Comparison of ENCODE assay signal across 36 mouse cellular contexts in genomic region chr7:66005066-66005465, GRCm38 (mm10). TPM values are rescaled to one million over a fixed set of nuclear protein-coding genes. Genes with fewer than 3 reads are reported as not detected.
DNase-seq lines count a peak whose midpoint lies in the region; ATAC-seq and TF ChIP-seq lines count a peak whose summit lies in the region.
"Had no signal": no experiment of that assay in that cellular context is flagged by ENCODE, and none has a peak within 500 bp of the region (broad histone marks: within the 10 kb centered on the region; RNA-seq: fewer than 3 reads in every experiment).

No protein-coding gene starts in this region.

- ATAC-seq in liver, postnatal 0 days = no peak; the same call in 1 of the 2 replicates
- ATAC-seq in midbrain, embryonic 11.5 days (ENCODE audit: low FRiP score) = no peak
- no peak for ATAC-seq in midbrain, embryonic 16.5 days
- no peak for ATAC-seq in midbrain, embryonic 15.5 days (replicated peaks)
- ATAC-seq: forebrain, embryonic 14.5 days; forebrain, postnatal 0 days; Patski had no signal

- no peaks in the 10 kb centered on the region for H3K9me3 ChIP-seq in liver, postnatal 0 days (ENCODE audit: low read length)
- H3K9me3 ChIP-seq in midbrain, embryonic 11.5 days (ENCODE audit: control insufficient read depth, low read length) = no peaks in the 10 kb centered on the region
- no peaks in the 10 kb centered on the region for H3K9me3 ChIP-seq in midbrain, embryonic 16.5 days (replicated peaks; ENCODE audit: control insufficient read depth, low read length, poor library complexity, severe bottlenecking)
- H3K9me3 ChIP-seq in midbrain, embryonic 15.5 days = no peaks in the 10 kb centered on the region
- H3K9me3 ChIP-seq: embryonic facial prominence, embryonic 12.5 days; embryonic facial prominence, embryonic 15.5 days; G1E; hindbrain, embryonic 12.5 days had no signal

- no peak overlapping the region for H3K4me3 ChIP-seq in liver, adult 2 months (ENCODE audit: insufficient read depth, low read depth, low read length)
- H3K4me3 ChIP-seq in liver, postnatal 0 days (ENCODE audit: low read depth, low read length) = no peak overlapping the region
- no peak overlapping the region for H3K4me3 ChIP-seq in midbrain, embryonic 11.5 days (ENCODE audit: low read depth, low read length)
- no peak overlapping the region for H3K4me3 ChIP-seq in midbrain, embryonic 16.5 days (ENCODE audit: low read depth, low read length)
- no peak overlapping the region for H3K4me3 ChIP-seq in midbrain, embryonic 15.5 days
- H3K4me3 ChIP-seq: embryonic facial prominence, embryonic 12.5 days; embryonic facial prominence, embryonic 15.5 days; gastrocnemius, adult 2 months; hindbrain, embryonic 12.5 days had no signal

- WGBS in liver, adult 2 months = 48% methylated on average over 10 of the region's 10 CpGs
- 77% methylated on average over 10 of the region's 10 CpGs for WGBS in liver, postnatal 0 days (ENCODE audit: insufficient replicate concordance)
- 89% methylated on average over 10 of the region's 10 CpGs for WGBS in midbrain, embryonic 11.5 days
- 91% methylated on average over 10 of the region's 10 CpGs for WGBS in midbrain, embryonic 16.5 days
- 90% methylated on average over 10 of the region's 10 CpGs for WGBS in midbrain, embryonic 15.5 days

- no peak overlapping the region for H3K4me2 ChIP-seq in liver, postnatal 0 days (ENCODE audit: low read depth, low read length)
- H3K4me2 ChIP-seq in midbrain, embryonic 11.5 days = no peak overlapping the region
- H3K4me2 ChIP-seq in midbrain, embryonic 16.5 days (ENCODE audit: low read length) = no peak overlapping the region
- H3K4me2 ChIP-seq in midbrain, embryonic 15.5 days = no peak overlapping the region
- H3K4me2 ChIP-seq: embryonic facial prominence, embryonic 12.5 days; embryonic facial prominence, embryonic 15.5 days; heart, embryonic 11.5 days; hindbrain, embryonic 12.5 days had no signal

- no peak overlapping the region for H3K9ac ChIP-seq in liver, adult 2 months (ENCODE audit: low read depth, low read length)
- H3K9ac ChIP-seq in liver, postnatal 0 days (replicated peaks) = no peak overlapping the region
- no peak overlapping the region for H3K9ac ChIP-seq in midbrain, embryonic 11.5 days (ENCODE audit: low read length)
- H3K9ac ChIP-seq in midbrain, embryonic 16.5 days (ENCODE audit: low read depth, low read length) = no peak overlapping the region
- H3K9ac ChIP-seq in midbrain, embryonic 15.5 days = no peak overlapping the region
- H3K9ac ChIP-seq: embryonic facial prominence, embryonic 12.5 days; embryonic facial prominence, embryonic 15.5 days; forebrain, postnatal 0 days; hindbrain, embryonic 12.5 days had no signal

- TF ChIP-seq EP300 in liver, postnatal 0 days (IDR thresholded peaks at IDR 0.05; ENCODE audit: low read depth) = no peak

- 0 out of 2 replicates have a peak overlapping the region, but pooled peaks have one; percentile 48 for H3K27ac ChIP-seq in liver, adult 2 months (replicated peaks; ENCODE audit: insufficient read depth, low read depth, low read length)
- H3K27ac ChIP-seq in liver, postnatal 0 days (ENCODE audit: low read depth) = no peak overlapping the region
- H3K27ac ChIP-seq in midbrain, embryonic 11.5 days (ENCODE audit: low read depth, low read length) = no peak overlapping the region
- no peak overlapping the region for H3K27ac ChIP-seq in midbrain, embryonic 16.5 days (ENCODE audit: low read length)
- H3K27ac ChIP-seq in midbrain, embryonic 15.5 days = no peak overlapping the region
- H3K27ac ChIP-seq: embryonic facial prominence, embryonic 12.5 days; embryonic facial prominence, embryonic 15.5 days; gastrocnemius, adult 2 months; hindbrain, embryonic 12.5 days had no signal

- peak; percentile 74 for DNase-seq in liver, adult 2 months (ENCODE audit: extremely low read depth, low read depth, low spot score)
- DNase-seq in liver, postnatal 0 days = no peak
- DNase-seq in midbrain, embryonic 11.5 days (ENCODE audit: low spot score, missing footprints) = peak; percentile 23
- peak; percentile 62 for DNase-seq in lung, postnatal 36 days
- DNase-seq in right cerebral cortex, postnatal 10 days (ENCODE audit: low spot score in 2 of 2) = no peak
- DNase-seq: adrenal gland, adult 2 months; adrenal gland, postnatal 14 days; B cell, adult 2 months; cerebellum, adult 11 months; cerebellum, adult 2 months; cerebellum, adult 9-11 months; cerebellum, postnatal 25 days; gastrocnemius, adult 2 months; gastrocnemius, postnatal 14 days; heart, adult 11 months had no signal

- no peaks in the 10 kb centered on the region; the same call in 1 of the 2 replicates for H3K36me3 ChIP-seq in liver, adult 2 months (ENCODE audit: control insufficient read depth, insufficient read depth, low read length)
- no peaks in the 10 kb centered on the region for H3K36me3 ChIP-seq in liver, postnatal 0 days (replicated peaks; ENCODE audit: insufficient read depth, low read length)
- H3K36me3 ChIP-seq in midbrain, embryonic 11.5 days (ENCODE audit: control insufficient read depth, insufficient read depth, low read length) = no peaks in the 10 kb centered on the region
- no peaks in the 10 kb centered on the region for H3K36me3 ChIP-seq in midbrain, embryonic 16.5 days (ENCODE audit: control insufficient read depth, insufficient read depth, low read length)
- H3K36me3 ChIP-seq in midbrain, embryonic 15.5 days (replicated peaks) = no peaks in the 10 kb centered on the region
- H3K36me3 ChIP-seq: embryonic facial prominence, embryonic 12.5 days; embryonic facial prominence, embryonic 15.5 days; G1E; hindbrain, embryonic 12.5 days had no signal

- TF ChIP-seq CTCF in liver, adult 2 months (IDR thresholded peaks at IDR 0.05; ENCODE audit: low read depth, low read length) = no peak
- no peak for TF ChIP-seq CTCF in liver, postnatal 0 days (IDR thresholded peaks at IDR 0.05; ENCODE audit: low read depth)

- no peaks in the 10 kb centered on the region for H3K27me3 ChIP-seq in liver, adult 2 months (ENCODE audit: control insufficient read depth, insufficient read depth, low read length)
- no peaks in the 10 kb centered on the region for H3K27me3 ChIP-seq in liver, postnatal 0 days (ENCODE audit: insufficient read depth, low read length)
- no peaks in the 10 kb centered on the region for H3K27me3 ChIP-seq in midbrain, embryonic 11.5 days (ENCODE audit: control insufficient read depth, insufficient read depth, low read length)
- H3K27me3 ChIP-seq in midbrain, embryonic 16.5 days (ENCODE audit: control insufficient read depth, insufficient read depth, low read depth, low read length) = no peaks in the 10 kb centered on the region
- H3K27me3 ChIP-seq in midbrain, embryonic 15.5 days (replicated peaks) = no peaks in the 10 kb centered on the region
- H3K27me3 ChIP-seq: embryonic facial prominence, embryonic 12.5 days; embryonic facial prominence, embryonic 15.5 days; hindbrain, embryonic 12.5 days; Patski had no signal

- H3K79me2 ChIP-seq in liver, adult 2 months (ENCODE audit: control insufficient read depth, insufficient read depth, low read length) = no peaks in the 10 kb centered on the region

- TF ChIP-seq POLR2A in liver, adult 2 months (IDR thresholded peaks at IDR 0.05; ENCODE audit: extremely low read depth, insufficient read depth, low read length) = no peak

- H3K4me1 ChIP-seq in liver, adult 2 months (ENCODE audit: control insufficient read depth, insufficient read depth, low read length) = peaks cover 15% of the 10 kb centered on the region
- no peaks in the 10 kb centered on the region for H3K4me1 ChIP-seq in liver, postnatal 0 days (ENCODE audit: insufficient read depth)
- H3K4me1 ChIP-seq in midbrain, embryonic 11.5 days (ENCODE audit: control insufficient read depth, insufficient read depth, low read length) = no peaks in the 10 kb centered on the region
- H3K4me1 ChIP-seq in midbrain, embryonic 16.5 days (ENCODE audit: control insufficient read depth, insufficient read depth, low read length) = no peaks in the 10 kb centered on the region
- no peaks in the 10 kb centered on the region for H3K4me1 ChIP-seq in midbrain, embryonic 15.5 days
- H3K4me1 ChIP-seq: hindbrain, embryonic 12.5 days had no signal

RNA-seq across cellular contexts. Expression of gene Gm45213, which starts 38.3 kb away (rescaled TPM):
- total RNA-seq in liver, adult 2 months (2014; rRNA removed) = not detected in 2 replicates
- polyA plus RNA-seq in liver, adult 2 months (2012; rRNA removed) = not detected in 2 replicates
- not detected in 2 replicates for polyA plus RNA-seq in liver, postnatal 0 days (2015; fragmentation: Nextera tagmentation; extraction: Ambion mirVana)
- polyA plus RNA-seq in midbrain, embryonic 11.5 days (2014; fragmentation: Nextera tagmentation; extraction: Ambion mirVana) = not detected in 2 replicates
- polyA plus RNA-seq in midbrain, embryonic 16.5 days (2015; fragmentation: Nextera tagmentation; extraction: Ambion mirVana) = not detected in 2 replicates
- not detected in 2 replicates for polyA plus RNA-seq in midbrain, embryonic 15.5 days (2015; fragmentation: Nextera tagmentation; extraction: Ambion mirVana)
- total RNA-seq: adrenal gland, adult 2 months; adrenal gland, postnatal 14 days; adrenal gland, postnatal 4 days; CH12.LX; common myeloid progenitor, adult 5-6 weeks; forebrain, postnatal 0 days; G1E; gastrocnemius, adult 2 months; gastrocnemius, postnatal 14 days; gastrocnemius, postnatal 4 days; heart, adult 8-10 months; heart, postnatal 25 days; hematopoietic stem cell, adult 5-6 weeks had no signal
- polyA plus RNA-seq: adrenal gland, adult 2 months; cerebellum, adult 2 months; embryonic facial prominence, embryonic 12.5 days; embryonic facial prominence, embryonic 15.5 days; forebrain, embryonic 11.5 days; forebrain, embryonic 14.5 days; forebrain, postnatal 0 days; frontal cortex, adult 2 months; G1E; heart, embryonic 11.5 days; heart, embryonic 14.5 days; heart, postnatal 0 days; hindbrain, embryonic 12.5 days; Patski had no signal

RNA-seq across cellular contexts. Expression of gene Snrpa1, which starts 53.7 kb away (rescaled TPM):
- total RNA-seq in liver, adult 2 months (2014; rRNA removed) = 15.4 and 18.9 TPM in 2 replicates
- polyA plus RNA-seq in liver, adult 2 months (2012; rRNA removed) = 9.1 and 9.8 TPM in 2 replicates
- 45.0 and 47.6 TPM in 2 replicates for polyA plus RNA-seq in liver, postnatal 0 days (2015; fragmentation: Nextera tagmentation; extraction: Ambion mirVana)
- polyA plus RNA-seq in midbrain, embryonic 11.5 days (2014; fragmentation: Nextera tagmentation; extraction: Ambion mirVana) = 230 and 247 TPM in 2 replicates
- polyA plus RNA-seq in midbrain, embryonic 16.5 days (2015; fragmentation: Nextera tagmentation; extraction: Ambion mirVana) = 131 and 133 TPM in 2 replicates
- polyA plus RNA-seq in midbrain, embryonic 15.5 days (2015; fragmentation: Nextera tagmentation; extraction: Ambion mirVana) = 127 and 132 TPM in 2 replicates

Comparison
In these comparisons a context has a peak if more than half of its experiments do, and no peak if none do; other contexts are left out.
1. DNase-seq: peak in liver, adult 2 months (single experiment), midbrain, embryonic 11.5 days (single experiment) and lung, postnatal 36 days (single experiment); none in liver, postnatal 0 days (single experiment) and right cerebral cortex, postnatal 10 days (0 of 2).